Mouse (Mus musculus) liver, postnatal 0 days (tissue): ENCODE measurements around the gene Proca1.

Source experiments
- CTCF ChIP-seq: sonication (generic); IDR thresholded peaks from 2 replicates; pipeline ENCODE4 v1.5.1; 2016; ENCODE audit warnings: antibody characterized with exemption, low read depth
- EP300 ChIP-seq: IDR thresholded peaks from 2 replicates; pipeline ENCODE4 v1.6.1; 2016; ENCODE audit warnings: antibody characterized with exemption, low read depth, mild to moderate bottlenecking

- no peak for TF ChIP-seq CTCF
- TF ChIP-seq EP300: no peak
Measured at GRCm38 (mm10) chr11:78246318-78247011, 53.3 kb downstream of the Proca1 start.
